Mouse (Mus musculus): ENCODE measurements at regions not wholly inside any gene's neighbourhood (a gene's known extent, or its start where the extent isn't known, plus 50 kb on each side); places are given as distances from the start of the nearest gene placed in this dataset.
A peak's percentile ranks its signal among the peaks of the same experiment; 100 is the strongest.

- no peak for DNase-seq (ENCODE audit: extremely low spot score in 1 of 2, low spot score in 1 of 2)
Measured at GRCm38 (mm10) chr13:30085446-30085845, 50.8 kb upstream of the Mboat1 start.

GRCm38 (mm10) chr13:30085005-30085404, 51.3 kb upstream of the Mboat1 start:
- DNase-seq (ENCODE audit: extremely low spot score in 1 of 2, low spot score in 1 of 2): peak; percentile 46 to 92

- DNase-seq (ENCODE audit: extremely low spot score in 1 of 2, low spot score in 1 of 2): peak in 1 of 2 experiments; percentile 6
Measured at GRCm38 (mm10) chr13:30084386-30084785, 51.9 kb upstream of the Mboat1 start.

- DNase-seq (ENCODE audit: extremely low spot score in 1 of 2, low spot score in 1 of 2): no peak
Measured at GRCm38 (mm10) chr13:30083949-30084348, 52.3 kb upstream of the Mboat1 start.

GRCm38 (mm10) chr13:30082761-30083160, 53.5 kb upstream of the Mboat1 start:
- no peak for DNase-seq (ENCODE audit: extremely low spot score in 1 of 2, low spot score in 1 of 2)

- no peak for DNase-seq (ENCODE audit: extremely low spot score in 1 of 2, low spot score in 1 of 2)
Measured at GRCm38 (mm10) chr13:30080705-30081474, 55.4 kb upstream of the Mboat1 start.

GRCm38 (mm10) chr13:30074517-30075064, 61.7 kb upstream of the Mboat1 start:
- DNase-seq (ENCODE audit: extremely low spot score in 1 of 2, low spot score in 1 of 2): no peak

GRCm38 (mm10) chr13:30074069-30074468, 62.2 kb upstream of the Mboat1 start:
- DNase-seq (ENCODE audit: extremely low spot score in 1 of 2, low spot score in 1 of 2): no peak

GRCm38 (mm10) chr13:30069397-30069796, 66.9 kb upstream of the Mboat1 start:
- no peak for DNase-seq (ENCODE audit: extremely low spot score in 1 of 2, low spot score in 1 of 2)

- DNase-seq (ENCODE audit: extremely low spot score in 1 of 2, low spot score in 1 of 2): no peak
Measured at GRCm38 (mm10) chr13:30067581-30068375, 68.5 kb upstream of the Mboat1 start.

- no peak for DNase-seq (ENCODE audit: extremely low spot score in 1 of 2, low spot score in 1 of 2)
Measured at GRCm38 (mm10) chr13:30065520-30065919, 70.8 kb upstream of the Mboat1 start.

- DNase-seq (ENCODE audit: extremely low spot score in 1 of 2, low spot score in 1 of 2): no peak
Measured at GRCm38 (mm10) chr13:30063741-30064140, 72.5 kb upstream of the Mboat1 start.

GRCm38 (mm10) chr13:30062285-30062684, 74.0 kb upstream of the Mboat1 start:
- no peak for DNase-seq (ENCODE audit: extremely low spot score in 1 of 2, low spot score in 1 of 2)

GRCm38 (mm10) chr13:30055141-30055645, 69.3 kb upstream of the E2f3 start:
- DNase-seq (ENCODE audit: extremely low spot score in 1 of 2, low spot score in 1 of 2): no peak

GRCm38 (mm10) chr13:30051891-30052550, 66.2 kb upstream of the E2f3 start:
- no peak for DNase-seq (ENCODE audit: extremely low spot score in 1 of 2, low spot score in 1 of 2)

GRCm38 (mm10) chr13:30050745-30051508, 65.1 kb upstream of the E2f3 start:
- no peak for DNase-seq (ENCODE audit: extremely low spot score in 1 of 2, low spot score in 1 of 2)

- DNase-seq (ENCODE audit: extremely low spot score in 1 of 2, low spot score in 1 of 2): no peak
Measured at GRCm38 (mm10) chr13:30048260-30048859, 62.5 kb upstream of the E2f3 start.

GRCm38 (mm10) chr13:30046504-30047169, 60.8 kb upstream of the E2f3 start:
- no peak for DNase-seq (ENCODE audit: extremely low spot score in 1 of 2, low spot score in 1 of 2)

GRCm38 (mm10) chr13:30046061-30046460, 60.2 kb upstream of the E2f3 start:
- DNase-seq (ENCODE audit: extremely low spot score in 1 of 2, low spot score in 1 of 2): peak in 1 of 2 experiments; percentile 12
